Mouse (Mus musculus) liver, adult 2 months (tissue): Measurements from ENCODE around the gene Ehd2. TPM values are rescaled to one million over a fixed set of nuclear protein-coding genes. Genes with fewer than 3 reads are reported as not detected.

Source experiments
- DNase-seq: peaks from one replicate; pipeline ENCODE4 v3.0.0-alpha.2; 2011; ENCODE audit warnings: low read depth, low spot score; ENCODE audit errors: extremely low read depth
- H3K27ac ChIP-seq: fragments of 200-500 bp; replicated peaks from 2 replicates; pipeline ENCODE4 v1.5.1; 2012; ENCODE audit warnings: low read depth, mild to moderate bottlenecking, control low read depth, inconsistent platforms, low read length; ENCODE audit not compliant: insufficient read depth
- H3K27me3 ChIP-seq: fragments of 200-500 bp; 2 replicates; pipeline ENCODE4 v1.6.1; 2012; ENCODE audit warnings: mild to moderate bottlenecking, moderate library complexity, low read length, inconsistent platforms; ENCODE audit not compliant: control insufficient read depth, insufficient read depth
- H3K36me3 ChIP-seq: fragments of 200-500 bp; 2 replicates; pipeline ENCODE4 v1.6.1; 2012; ENCODE audit warnings: low read length, inconsistent platforms; ENCODE audit not compliant: control insufficient read depth, insufficient read depth
- H3K4me1 ChIP-seq: fragments of 200-500 bp; 2 replicates; pipeline ENCODE4 v1.6.1; 2011; ENCODE audit warnings: low read length; ENCODE audit not compliant: control insufficient read depth, insufficient read depth
- H3K4me3 ChIP-seq: fragments of 200-500 bp; 2 replicates; pipeline ENCODE4 v1.5.1; 2011; ENCODE audit warnings: low read depth, mild to moderate bottlenecking, control low read depth, low read length, moderate library complexity; ENCODE audit not compliant: insufficient read depth
- H3K79me2 ChIP-seq: fragments of 200-500 bp; 2 replicates; pipeline ENCODE4 v1.6.1; 2012; ENCODE audit warnings: inconsistent platforms, mild to moderate bottlenecking, low read length, moderate library complexity; ENCODE audit not compliant: control insufficient read depth, insufficient read depth
- H3K9ac ChIP-seq: fragments of 200-500 bp; 2 replicates; pipeline ENCODE4 v1.6.1; 2012; ENCODE audit warnings: low read depth, mild to moderate bottlenecking, control low read depth, inconsistent platforms, low read length
- CTCF ChIP-seq: fragments of 200-500 bp; IDR thresholded peaks from 2 replicates; pipeline ENCODE4 v1.5.1; 2011; ENCODE audit warnings: low read depth, low read length, control low read depth
- POLR2A ChIP-seq: fragments of 200-500 bp; IDR thresholded peaks from 2 replicates; pipeline ENCODE4 v1.6.1; 2011; ENCODE audit warnings: low read length, control low read depth; ENCODE audit not compliant: insufficient read depth; ENCODE audit errors: extremely low read depth
- WGBS: fragments of 180-500 bp; shearing (Covaris S2); methylation state at CpG from one replicate; pipeline ENCODE4 v1.1.7; 2018; 5-methylcytosine and 5-hydroxymethylcytosine counted together
- polyA plus RNA-seq: library from polyadenylated mRNA; depleted of rRNA; stranded (reverse); fragments of >200 nt; gene quantifications from 2 replicates; pipeline ENCODE4 v1.2.3, GENCODE M21; 2012
- total RNA-seq: library from RNA; depleted of rRNA; stranded (reverse); fragments of >200 nt; gene quantifications from 2 replicates; pipeline ENCODE4 v1.2.3, GENCODE M21; 2014

Gene Ehd2
- total and polyA plus RNA-seq, 2 experiments: 1.0 to 1.7 TPM

GRCm38 (mm10) chr7:15974712-15975111 lies 7.3 kb upstream of the Ehd2 start:
- WGBS: 43% methylated on average over 5 of the region's 5 CpGs
- H3K36me3 ChIP-seq: peaks cover 7% of the 10 kb centered on the region; the same call in 1 of the 2 replicates
- no peak for DNase-seq
- no peaks in the 10 kb centered on the region for H3K4me1 ChIP-seq
- H3K27me3 ChIP-seq: no peaks in the 10 kb centered on the region
- no peak overlapping the region for H3K27ac ChIP-seq
- no peak overlapping the region for H3K4me3 ChIP-seq
- H3K79me2 ChIP-seq: no peaks in the 10 kb centered on the region
- no peak overlapping the region for H3K9ac ChIP-seq
- TF ChIP-seq POLR2A: no peak
- TF ChIP-seq CTCF: peak; percentile 89

GRCm38 (mm10) chr7:15972247-15972646 lies 4.9 kb upstream of the Ehd2 start:
- no peak overlapping the region for H3K9ac ChIP-seq
- TF ChIP-seq CTCF (no peak), POLR2A (no peak)
- no peak for DNase-seq
- H3K4me1 ChIP-seq: no peaks in the 10 kb centered on the region
- no peak overlapping the region for H3K4me3 ChIP-seq
- H3K36me3 ChIP-seq: peaks cover 7% of the 10 kb centered on the region; the same call in 1 of the 2 replicates
- H3K27ac ChIP-seq: no peak overlapping the region
- 91% methylated on average over 25 of the region's 25 CpGs for WGBS
- H3K79me2 ChIP-seq: no peaks in the 10 kb centered on the region
- H3K27me3 ChIP-seq: no peaks in the 10 kb centered on the region

- DNase-seq: no peak
- no peak overlapping the region for H3K27ac ChIP-seq
- no peak overlapping the region for H3K9ac ChIP-seq
- H3K4me3 ChIP-seq: no peak overlapping the region
- peaks cover 7% of the 10 kb centered on the region; the same call in 1 of the 2 replicates for H3K36me3 ChIP-seq
- no peaks in the 10 kb centered on the region for H3K27me3 ChIP-seq
- H3K79me2 ChIP-seq: no peaks in the 10 kb centered on the region
- H3K4me1 ChIP-seq: no peaks in the 10 kb centered on the region
- 99% methylated on average over 3 of the region's 3 CpGs for WGBS
- TF ChIP-seq CTCF (peak; percentile 19; the same call in 1 of the 2 replicates), POLR2A (no peak)
Observed at GRCm38 (mm10) chr7:15969674-15970073, 2.3 kb upstream of the Ehd2 start.

GRCm38 (mm10) chr7:15968322-15968721 lies 955 bp upstream of the Ehd2 start:
- Histone ChIP-seq H3K4me3 (no peak overlapping the region), H3K36me3 (peaks cover 7% of the 10 kb centered on the region; the same call in 1 of the 2 replicates), H3K27me3 (no peaks in the 10 kb centered on the region), H3K4me1 (no peaks in the 10 kb centered on the region), H3K9ac (no peak overlapping the region), H3K27ac (no peak overlapping the region), H3K79me2 (no peaks in the 10 kb centered on the region)
- no peak for DNase-seq
- 92% methylated on average over 8 of the region's 8 CpGs for WGBS
- TF ChIP-seq CTCF (no peak), POLR2A (no peak)

GRCm38 (mm10) chr7:15966489-15966888 lies 878 bp downstream of the Ehd2 start:
- H3K9ac ChIP-seq: no peak overlapping the region; the same call in 1 of the 2 replicates

GRCm38 (mm10) chr7:15963798-15964652 lies 3.3 kb downstream of the Ehd2 start:
- no peaks in the 10 kb centered on the region for H3K4me1 ChIP-seq
- no peaks in the 10 kb centered on the region for H3K27me3 ChIP-seq
- H3K9ac ChIP-seq: no peak overlapping the region
- no peak for DNase-seq
- WGBS: 75% methylated on average over 32 of the region's 32 CpGs
- no peak overlapping the region for H3K27ac ChIP-seq
- TF ChIP-seq CTCF (no peak), POLR2A (no peak)
- no peaks in the 10 kb centered on the region for H3K36me3 ChIP-seq
- no peaks in the 10 kb centered on the region for H3K79me2 ChIP-seq
- no peak overlapping the region for H3K4me3 ChIP-seq

More at GRCm38 (mm10) chr7:15966489-15966888, 878 bp downstream of the Ehd2 start:
- Histone ChIP-seq H3K27me3 (no peaks in the 10 kb centered on the region), H3K36me3 (no peaks in the 10 kb centered on the region; the same call in 1 of the 2 replicates), H3K27ac (no peak overlapping the region), H3K4me3 (peak overlapping the region; percentile 10; the same call in 1 of the 2 replicates), H3K4me1 (no peaks in the 10 kb centered on the region), H3K79me2 (no peaks in the 10 kb centered on the region)
- TF ChIP-seq CTCF: no peak
- no peak for TF ChIP-seq POLR2A
- 76% methylated on average over 3 of the region's 3 CpGs for WGBS
- no peak for DNase-seq
